Mouse (Mus musculus) kidney, adult 11 months (tissue): ENCODE data around the gene Naa10.
A peak's percentile ranks its signal among the peaks of the same experiment; 100 is the strongest.

Experiments used
- DNase-seq: peaks from one replicate; pipeline ENCODE4 v3.0.0; 2022

The Naa10 gene

GRCm38 (mm10) chrX:73921823-73922549, at the start of gene Naa10, which contains the start of gene Arhgap4:
Gene Naa10 (minus strand): TSS chrX:73921944.
Gene Arhgap4 (minus strand): TSS chrX:73921870.
- DNase-seq, result peak; percentile 89

GRCm38 (mm10) chrX:73970781-73971180, 49.0 kb upstream of the Naa10 start:
- no peak for DNase-seq

DNA sequence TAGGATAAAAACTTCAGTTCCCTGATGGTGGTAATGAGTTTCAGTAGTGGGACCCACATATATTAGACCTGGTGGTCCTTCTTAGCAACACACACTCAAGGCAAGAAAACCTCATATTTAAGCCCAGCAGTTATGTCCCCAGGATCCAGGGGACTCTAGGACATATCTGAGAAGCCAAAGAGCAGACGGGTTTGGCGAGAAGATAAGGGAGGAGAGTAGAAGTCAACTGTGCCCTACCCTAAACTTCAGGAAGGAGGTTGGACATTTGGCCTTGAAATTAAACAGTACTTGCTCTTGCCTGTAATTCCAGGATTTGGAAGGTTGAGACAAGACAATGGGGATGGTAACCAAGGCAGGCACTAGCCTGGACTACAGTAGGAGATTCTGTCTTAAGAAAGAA, 48.0 kb upstream of the Naa10 start:
- DNase-seq, result no peak

GRCm38 (mm10) chrX:73969167-73969566, 47.4 kb upstream of the Naa10 start:
- no peak for DNase-seq

DNA sequence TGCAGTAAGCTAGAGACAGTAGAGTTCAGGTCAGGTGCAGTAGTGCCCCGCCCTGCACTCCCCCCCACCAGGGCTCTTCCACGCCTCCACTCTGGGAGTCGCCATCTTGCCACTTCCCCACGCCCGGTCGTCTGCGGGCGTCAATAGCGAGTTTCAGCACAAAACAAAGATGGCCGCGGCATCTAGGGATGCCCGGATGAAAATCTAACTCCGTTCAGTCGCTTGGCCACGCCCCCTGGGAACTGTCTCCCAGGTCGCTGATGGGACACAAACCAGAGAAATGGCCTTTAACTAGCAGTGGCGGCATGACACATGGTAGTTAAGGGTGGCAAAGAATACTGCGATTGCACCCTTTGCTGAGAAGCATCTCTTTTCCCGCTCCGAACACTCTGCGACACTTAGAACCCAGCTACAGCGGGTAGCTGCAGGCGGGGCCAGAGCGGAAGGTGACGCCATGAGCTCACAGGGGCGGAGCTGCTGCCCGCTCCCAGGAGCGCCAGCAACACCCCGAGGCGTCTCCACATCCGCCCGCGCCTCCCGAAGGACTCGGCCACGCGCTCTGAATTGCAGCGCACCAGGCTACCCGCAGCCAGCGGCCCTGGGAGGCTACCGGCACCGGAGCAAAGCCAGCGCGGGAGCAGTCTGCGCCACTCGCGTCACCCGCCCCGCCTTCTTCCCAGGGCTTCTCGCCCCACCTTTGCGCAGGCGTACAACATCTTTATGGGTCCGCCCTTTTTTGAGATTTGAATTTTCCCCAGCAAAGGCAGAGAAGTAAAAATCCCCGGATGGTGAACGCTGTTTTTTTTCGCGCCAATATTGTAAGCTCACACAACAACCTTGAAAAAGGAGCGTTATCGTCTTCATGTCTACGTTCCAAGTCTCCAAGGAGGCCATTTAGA, 45.7 kb upstream of the Naa10 start:
- peak; percentile 92 for DNase-seq

- DNase-seq, result peak; percentile 90
These were observed 44.8 kb upstream of the Naa10 start, which contains the start of gene Hcfc1 for GRCm38 (mm10) chrX:73966248-73967176. Gene Hcfc1 (minus strand): TSS chrX:73966357.

DNA sequence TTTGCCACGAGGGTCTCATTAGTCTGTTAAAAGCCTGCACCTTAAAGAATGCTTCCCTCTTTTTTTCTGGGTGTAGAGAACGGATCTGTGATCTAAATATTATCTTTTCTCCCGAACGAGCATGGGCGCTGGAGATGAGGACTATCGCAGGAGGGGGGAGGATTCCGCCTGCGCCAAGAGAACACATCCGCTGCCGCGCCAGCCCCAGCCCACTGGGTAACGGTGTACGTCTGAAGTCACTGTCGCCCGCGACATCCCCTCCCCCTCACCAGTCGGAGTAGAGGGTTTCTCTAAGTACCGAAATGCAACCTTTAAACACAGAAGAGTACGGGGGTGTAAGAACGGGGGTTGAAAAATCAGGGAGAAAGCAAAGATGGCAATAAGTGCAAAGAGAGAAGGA, 43.6 kb upstream of the Naa10 start:
- peak; percentile 37 for DNase-seq

DNA sequence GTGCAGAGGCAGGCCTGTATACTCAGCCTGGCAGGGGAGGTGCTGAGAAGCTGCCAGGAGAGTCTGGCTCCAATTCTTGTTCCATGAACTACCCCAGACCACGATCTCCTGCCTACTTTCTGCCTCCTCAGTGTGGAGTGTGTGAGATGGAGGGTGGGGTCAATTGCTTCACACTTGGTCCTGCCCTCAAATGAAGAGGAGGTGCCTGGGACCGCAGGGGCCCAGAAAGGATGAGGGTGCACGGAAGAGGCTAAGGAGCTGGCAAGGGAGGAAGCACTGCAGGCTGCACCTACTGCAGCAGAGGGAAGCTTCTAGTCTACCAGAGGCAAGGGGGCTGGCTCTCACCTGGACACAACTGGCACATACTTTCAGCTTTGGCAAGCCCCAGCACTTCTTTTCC, 42.6 kb upstream of the Naa10 start:
- DNase-seq, result peak; percentile 26

- no peak for DNase-seq
These were observed 33.2 kb upstream of the Naa10 start for GRCm38 (mm10) chrX:73954988-73955387.

GRCm38 (mm10) chrX:73952603-73953002, 30.9 kb upstream of the Naa10 start:
- DNase-seq, result no peak

DNA sequence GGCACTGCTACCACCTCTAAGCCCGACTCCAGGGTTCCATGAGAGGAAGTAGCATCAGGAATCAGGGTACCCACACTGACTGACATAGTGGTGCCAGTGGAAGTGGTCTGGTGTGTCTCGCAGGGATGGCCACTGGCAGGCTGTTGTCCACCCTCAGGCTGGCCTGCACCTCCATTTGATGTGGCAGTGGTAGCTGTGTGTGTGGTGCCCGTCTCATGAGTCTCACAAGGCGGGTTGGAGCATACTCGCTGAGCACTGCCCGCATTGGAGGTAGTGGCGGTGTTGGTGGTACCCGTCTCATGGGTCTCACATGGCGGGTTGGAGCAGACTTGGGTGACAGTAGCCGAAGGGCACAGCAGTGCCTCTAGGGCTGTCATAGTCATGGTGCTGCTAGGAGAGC, 27.6 kb upstream of the Naa10 start:
- DNase-seq, result no peak

DNA sequence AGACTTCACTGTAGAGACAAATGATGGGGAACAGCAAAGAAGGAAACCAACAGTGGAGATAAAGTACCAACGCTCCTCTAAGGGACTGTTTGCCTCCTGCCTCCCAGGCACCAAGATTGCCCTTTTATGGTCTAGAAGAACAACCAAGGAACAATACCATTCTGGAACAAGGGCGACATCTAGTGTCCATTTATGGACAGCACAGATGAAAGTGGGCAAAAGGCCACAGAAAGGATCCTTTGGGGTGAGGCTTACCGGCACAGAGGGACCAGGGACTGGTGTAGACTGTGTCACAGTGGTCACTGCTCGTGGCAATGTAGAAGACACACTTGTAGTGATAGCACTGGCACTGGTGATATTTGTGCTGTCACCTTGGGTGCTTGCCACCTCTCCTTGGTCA, 26.9 kb upstream of the Naa10 start:
- DNase-seq, result peak; percentile 47

- DNase-seq, result no peak
These were observed 25.2 kb upstream of the Naa10 start for GRCm38 (mm10) chrX:73946896-73947295.

DNA sequence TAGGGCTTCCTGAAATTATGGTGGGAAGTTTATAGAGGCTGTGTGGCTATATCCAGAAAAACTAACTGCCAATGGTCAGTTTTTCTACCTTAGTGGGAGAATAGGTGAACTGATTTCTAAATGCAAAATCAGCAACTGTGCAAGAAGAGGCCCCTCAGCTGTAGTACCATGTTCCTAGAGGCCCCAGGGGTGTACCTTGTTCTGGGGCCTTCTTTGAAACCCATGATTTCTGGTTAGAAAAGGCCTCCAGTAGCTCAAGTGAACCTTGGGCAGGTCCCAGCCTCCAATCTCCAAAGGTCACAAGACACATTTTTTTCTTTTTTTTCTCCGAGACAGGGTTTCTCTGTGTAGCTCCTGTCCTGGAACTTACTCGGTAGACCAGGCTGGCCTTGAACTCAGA, 20.6 kb upstream of the Naa10 start:
- no peak for DNase-seq

GRCm38 (mm10) chrX:73941860-73942259, 20.1 kb upstream of the Naa10 start:
- no peak for DNase-seq

DNA sequence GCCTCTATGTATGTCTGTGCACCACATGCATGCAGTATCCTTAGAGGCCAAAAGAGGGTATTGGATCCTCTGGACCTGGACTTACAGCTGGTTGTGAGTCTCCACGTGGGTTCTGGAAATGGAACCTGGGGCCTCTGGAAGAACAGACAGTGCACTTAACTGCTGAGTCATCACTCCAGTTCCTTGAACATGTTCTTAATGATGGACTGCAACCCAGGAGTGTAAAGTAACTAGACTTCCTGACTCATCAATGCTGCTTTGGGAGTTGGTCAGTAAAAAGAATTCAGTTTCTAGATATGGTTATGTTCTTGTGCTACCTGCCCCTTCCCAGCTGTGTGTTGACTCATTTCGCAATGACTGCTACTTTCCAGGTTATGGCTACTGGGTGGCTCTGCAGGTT, 10.1 kb upstream of the Naa10 start:
- DNase-seq, result no peak

GRCm38 (mm10) chrX:73930402-73931062, 8.8 kb upstream of the Naa10 start, which contains the start of gene Renbp:
Gene Renbp (minus strand): TSS chrX:73930850.
- peak; percentile 84 for DNase-seq

- no peak for DNase-seq
These were observed 772 bp upstream of the Naa10 start for GRCm38 (mm10) chrX:73922550-73922882.

GRCm38 (mm10) chrX:73921285-73921822, 390 bp downstream of the Naa10 start:
- DNase-seq, result no peak

- DNase-seq, result no peak
These were observed 3.1 kb downstream of the Naa10 start for GRCm38 (mm10) chrX:73918631-73919030.

DNA sequence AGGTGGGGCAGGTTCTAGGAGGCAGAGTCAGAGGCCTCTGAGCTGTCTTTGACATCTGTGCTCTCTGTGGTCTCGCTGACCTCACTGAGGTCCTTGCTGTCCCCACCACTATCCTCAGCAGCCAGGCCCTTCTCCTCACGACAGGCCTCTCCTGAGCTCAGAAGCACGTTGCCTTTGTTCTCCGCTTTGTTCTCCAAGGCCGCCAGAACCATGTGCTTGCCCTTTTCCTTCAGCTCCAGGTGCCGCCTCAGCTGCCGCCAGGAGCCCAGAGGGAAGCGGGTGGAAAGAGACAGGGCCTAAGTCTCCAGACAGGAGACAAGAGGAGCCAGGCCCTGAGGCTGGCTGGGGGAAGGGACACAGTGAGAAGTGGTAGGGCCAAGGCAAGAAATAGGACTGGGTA, 4.8 kb downstream of the Naa10 start:
- no peak for DNase-seq
